Mouse (Mus musculus) megakaryocyte, adult 5-6 weeks (primary cell): Measurements from ENCODE around the gene Knl1. TPM values are rescaled to one million over a fixed set of nuclear protein-coding genes. Genes with fewer than 3 reads are reported as not detected.
A peak's percentile ranks its signal among the peaks of the same experiment; 100 is the strongest.
"Not testable (repeated sequence)": the region's sequence is repeated elsewhere in the genome, so short reads cannot be mapped to it uniquely, and the experiment has no call there.

Source experiments
- ATAC-seq: 2 replicates; pipeline ENCODE4 v1.8.0; 2016; ENCODE audit warnings: mild to moderate bottlenecking, inconsistent platforms; ENCODE audit not compliant: poor library complexity, severe bottlenecking
- total RNA-seq, 2 experiments: library from RNA; stranded (forward) in 1 of 2; stranded (reverse) in 1 of 2; fragments of 153-499, 151-499 nt in 1 of 2; fragments of 221-1000, 200-1000 nt in 1 of 2; gene quantifications; 2 replicates each; pipeline versions ENCODE4 v1.2.3 to v1.2.4; 2015 to 2017

Gene Knl1
- total RNA-seq (2015) (65.3 and 69.5 TPM in 2 replicates), total RNA-seq (2017) (79.4 and 82.1 TPM in 2 replicates)

DNA sequence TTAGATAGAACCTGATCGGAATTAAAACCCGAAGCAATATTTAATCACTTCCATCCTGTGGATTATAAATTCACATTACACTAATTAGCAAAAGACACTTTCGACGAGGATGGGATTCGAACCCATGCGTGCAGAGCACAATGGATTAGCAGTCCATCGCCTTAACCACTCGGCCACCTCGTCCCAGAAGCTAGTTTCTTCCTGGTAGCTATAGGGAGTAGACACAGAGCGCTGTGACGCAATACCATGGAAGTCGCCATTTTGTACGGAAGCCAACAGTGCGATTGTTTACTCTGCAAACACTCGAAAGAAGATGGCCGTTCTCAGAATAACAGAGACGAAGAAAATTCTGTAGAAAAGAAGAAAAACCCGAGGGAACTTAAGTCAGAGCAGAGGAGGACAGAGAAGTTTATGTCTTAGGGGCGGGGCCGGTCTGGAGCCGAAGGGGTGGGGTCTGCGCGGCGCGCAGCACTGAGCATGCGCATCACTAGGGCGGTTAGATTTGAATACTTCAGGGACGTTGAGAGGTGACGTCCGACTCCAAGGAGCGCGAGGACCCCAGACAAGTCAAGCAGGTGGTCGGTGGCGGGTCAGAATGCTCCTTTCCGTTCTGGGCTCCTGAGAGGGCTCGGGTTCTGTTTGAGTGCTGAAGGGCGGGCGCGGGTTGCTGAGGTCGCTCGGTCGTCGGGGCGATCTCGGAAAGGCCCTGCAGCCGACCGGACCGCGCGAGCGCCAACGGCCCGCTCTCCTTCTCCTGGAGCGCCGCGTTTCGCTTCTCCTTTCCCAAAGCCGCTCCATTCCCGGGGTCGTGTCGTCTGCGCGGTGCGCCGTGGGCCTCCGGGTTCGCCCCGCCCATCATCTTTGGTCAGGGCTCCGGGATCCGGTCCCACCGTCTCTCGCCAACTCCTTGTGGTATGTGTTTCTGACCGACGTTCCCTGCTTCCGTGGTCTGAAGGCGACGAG lies at the start of gene Knl1:
Gene Knl1, plus strand, starts transcription at position 471 of the 963 bp plus-strand sequence.
- ATAC-seq: peak; percentile 83

GRCm38 (mm10) chr2:118998115-118998866 lies 48.6 kb upstream of the Knl1 start:
- ATAC-seq: no peak

DNA sequence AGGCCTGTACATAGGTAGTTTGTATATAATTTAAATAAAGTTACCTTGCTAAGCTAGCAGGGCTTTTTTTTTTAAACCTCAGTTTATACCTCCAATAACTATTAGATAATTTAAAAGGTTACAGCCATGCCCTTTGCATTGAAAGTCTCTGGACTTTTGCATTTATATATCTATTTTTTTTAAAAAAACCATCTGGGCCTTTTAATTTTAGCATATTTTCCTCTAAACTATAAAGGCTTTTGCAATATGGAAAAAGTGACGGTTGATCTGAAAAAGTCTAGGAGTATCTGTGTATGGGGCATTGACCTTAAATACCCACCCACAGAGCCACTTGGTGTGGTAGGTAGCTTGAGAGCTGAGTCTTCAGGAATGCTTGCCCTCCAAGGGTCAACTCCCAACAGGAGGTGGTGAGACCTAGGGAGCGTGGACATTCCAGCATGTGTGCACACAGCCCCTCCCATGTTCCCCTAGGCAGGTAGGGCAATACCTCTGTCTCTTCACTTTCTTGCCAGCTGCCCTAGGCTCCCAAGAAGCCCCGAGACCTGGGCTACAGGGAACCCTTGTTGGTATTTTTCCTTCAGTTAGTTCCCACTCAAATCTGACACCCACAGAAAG lies 47.8 kb upstream of the Knl1 start:
- ATAC-seq: no peak

- ATAC-seq: no peak
Measured at GRCm38 (mm10) chr2:119006886-119007285, 40.0 kb upstream of the Knl1 start.

GRCm38 (mm10) chr2:119009376-119009775 lies 37.5 kb upstream of the Knl1 start:
- ATAC-seq: no peak

- ATAC-seq: no peak
Measured at GRCm38 (mm10) chr2:119014989-119015388, 31.9 kb upstream of the Knl1 start.

- peak; percentile 98 for ATAC-seq
Measured at GRCm38 (mm10) chr2:119015604-119016180, 31.2 kb upstream of the Knl1 start.

DNA sequence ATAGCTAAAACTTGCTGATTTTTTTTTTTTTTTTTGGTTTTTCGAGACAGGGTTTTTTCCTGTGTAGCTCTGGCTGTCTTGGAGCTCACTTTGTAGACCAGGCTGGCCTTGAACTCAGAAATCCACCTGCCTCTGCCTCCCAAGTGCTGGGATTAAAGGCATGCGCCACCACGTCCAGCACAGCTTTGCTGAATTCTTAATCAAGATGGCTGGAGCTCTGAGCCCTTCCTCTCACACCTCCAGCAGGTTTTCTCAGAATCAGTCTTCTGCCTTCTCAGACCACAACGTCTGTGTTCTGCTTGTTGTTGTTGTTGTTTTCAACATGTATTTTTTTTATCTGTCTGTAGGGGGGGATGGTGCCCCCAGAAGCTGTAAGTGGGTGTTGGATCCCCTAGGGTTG lies 30.6 kb upstream of the Knl1 start:
- not testable (repeated sequence) for ATAC-seq

- ATAC-seq: no peak
Measured at GRCm38 (mm10) chr2:119017647-119018046, 29.3 kb upstream of the Knl1 start.

DNA sequence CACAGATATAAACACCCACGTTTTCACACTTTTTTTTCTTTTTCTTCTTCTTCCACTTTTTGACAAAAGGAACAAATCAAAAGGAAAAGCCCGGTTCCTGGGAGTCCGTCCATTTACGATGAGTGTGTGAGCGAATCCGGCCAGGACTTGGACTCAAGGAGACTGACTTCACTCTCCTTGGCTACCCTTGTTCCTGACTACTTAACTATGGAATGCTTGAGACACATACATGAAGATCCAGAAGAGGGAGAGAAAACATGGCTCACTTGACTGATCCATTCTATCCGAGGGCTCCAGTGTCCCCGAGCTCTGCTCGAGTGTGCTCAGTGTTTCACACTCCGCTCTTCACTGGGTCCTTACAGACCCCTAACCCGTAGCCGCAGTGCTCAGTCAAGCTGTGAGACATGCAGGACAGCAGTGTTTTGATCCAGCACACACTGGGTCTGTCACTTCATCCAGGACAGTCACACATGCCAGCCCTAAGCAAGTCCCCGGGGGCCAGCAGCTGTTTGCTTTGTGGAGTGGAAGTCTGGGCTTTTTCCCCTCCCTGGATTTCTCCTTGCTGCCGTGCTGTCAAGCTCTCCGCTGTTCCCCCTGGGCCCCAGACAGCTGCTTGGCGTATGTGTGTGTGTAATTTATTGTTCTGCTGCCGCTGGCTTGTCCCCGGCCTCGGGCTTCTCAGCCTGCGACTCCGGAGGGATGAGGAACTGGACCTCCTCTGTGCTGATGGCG lies 28.4 kb upstream of the Knl1 start:
- ATAC-seq: no peak

DNA sequence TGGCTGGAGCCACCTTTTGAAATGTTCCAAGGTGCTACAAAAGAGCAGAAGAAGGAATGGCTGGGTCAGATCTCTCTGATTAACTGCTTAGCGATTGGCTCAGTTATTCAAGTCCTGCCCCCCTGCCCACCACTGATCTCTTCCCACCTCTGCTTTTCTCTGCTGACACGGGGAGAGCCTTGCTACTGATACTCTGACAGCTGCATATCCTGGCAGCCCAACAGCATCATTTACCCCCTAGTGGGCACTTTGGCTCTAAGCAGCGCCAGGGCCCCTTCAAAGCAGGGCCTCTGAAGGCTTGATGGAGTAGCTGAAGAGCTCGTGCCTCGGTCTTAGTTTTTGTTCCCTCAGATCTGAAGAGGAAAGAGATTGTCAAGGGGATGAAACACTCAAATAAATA lies 27.8 kb upstream of the Knl1 start:
- ATAC-seq: no peak

GRCm38 (mm10) chr2:119019538-119019937 lies 27.4 kb upstream of the Knl1 start:
- ATAC-seq: no peak

GRCm38 (mm10) chr2:119023154-119023660 lies 23.7 kb upstream of the Knl1 start:
- no peak for ATAC-seq

DNA sequence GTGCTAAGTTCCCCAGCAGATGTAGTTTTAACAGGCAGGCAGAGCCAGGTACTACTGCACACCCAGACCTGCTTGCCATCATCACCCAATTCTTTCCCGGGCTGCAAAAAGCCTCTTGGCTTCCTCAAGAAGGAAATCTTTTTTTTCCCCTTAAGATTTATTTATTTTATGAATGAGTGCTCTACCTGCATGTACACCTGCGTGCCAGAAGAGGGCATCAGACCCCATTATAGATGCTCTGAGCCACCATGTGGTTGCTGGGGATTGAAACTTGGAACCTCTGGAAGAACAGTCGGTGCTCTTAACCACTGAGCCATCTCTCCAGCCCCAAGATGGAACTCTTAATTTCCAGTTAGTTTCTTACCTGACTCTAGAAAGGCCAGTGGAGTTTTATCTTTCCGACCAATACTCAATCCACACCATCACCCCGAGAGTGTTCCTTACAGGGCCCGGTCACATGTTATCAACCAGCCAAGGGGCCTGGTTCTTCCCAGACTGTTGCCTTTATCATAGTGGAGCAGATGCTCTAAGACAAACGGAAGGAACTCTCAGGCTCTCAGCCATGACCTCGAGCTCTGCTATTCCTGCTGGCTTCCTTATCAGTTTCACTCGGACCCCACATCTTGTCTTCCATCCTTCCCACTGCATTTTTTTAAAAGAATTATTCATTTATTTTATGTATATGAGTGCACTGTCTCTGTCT lies 22.2 kb upstream of the Knl1 start:
- ATAC-seq: no peak

GRCm38 (mm10) chr2:119025239-119025616 lies 21.7 kb upstream of the Knl1 start:
- no peak for ATAC-seq

GRCm38 (mm10) chr2:119026951-119027350 lies 20.0 kb upstream of the Knl1 start:
- no peak for ATAC-seq

DNA sequence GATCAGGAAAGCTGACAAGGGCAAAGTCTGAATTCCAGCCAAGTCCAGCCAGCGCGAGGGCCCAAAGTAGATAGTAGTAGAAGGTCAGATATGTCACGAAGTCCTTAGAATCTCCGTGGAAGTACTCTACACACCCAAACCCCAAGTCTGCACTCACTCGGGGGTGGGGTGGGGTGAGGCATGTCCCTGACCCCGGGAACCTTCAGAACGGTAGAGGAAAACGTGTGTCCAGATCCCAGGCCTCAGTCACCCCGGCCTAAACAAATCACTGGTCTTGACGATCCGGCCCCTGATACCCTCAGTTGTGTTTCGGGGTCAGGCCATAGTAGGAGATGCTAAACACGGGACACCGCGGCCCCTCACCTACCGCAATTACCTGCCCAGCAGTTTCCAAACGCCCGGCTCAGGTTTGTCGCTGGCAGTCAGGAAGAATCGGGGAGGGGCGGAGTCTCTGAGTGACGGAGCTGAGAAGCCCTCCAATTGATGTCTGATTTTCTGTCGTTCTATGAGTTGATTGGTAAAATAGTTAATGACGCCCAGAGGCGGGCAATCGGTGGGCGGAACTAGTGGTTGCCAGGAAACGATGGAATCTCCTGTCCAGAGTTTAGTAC lies 17.9 kb upstream of the Knl1 start, which contains the start of gene Ccdc32:
Gene Ccdc32, minus strand, starts transcription at position 453 of the 611 bp plus-strand sequence.
- ATAC-seq: peak; percentile 100

- no peak for ATAC-seq
Measured at GRCm38 (mm10) chr2:119032191-119032590, 14.7 kb upstream of the Knl1 start.
